Mouse (Mus musculus): ENCODE measurements around the gene Sbk2. TPM values are rescaled to one million over a fixed set of nuclear protein-coding genes. Genes with fewer than 3 reads are reported as not detected.

Sbk2 gene
- total RNA-seq, 2 experiments from 2014 or later: 10.6 TPM

Other genes with a start within 250 kb of the Sbk2 start
- gene Tmem150b, start 239.2 kb downstream of the Sbk2 start, total RNA-seq (2021): under 1 TPM in 1 of 2 experiments, not detected in 1; 0.12 TPM
- 10 to 100 TPM; 41.6 to 43.5 TPM for gene Kmt5c, start 224.3 kb downstream of the Sbk2 start, total RNA-seq (2021)
- 10 to 100 TPM; 11.7 to 16.9 TPM for gene Cox6b2, start 211.3 kb downstream of the Sbk2 start, total RNA-seq (2021)
- not detected for gene Fam71e2, start 193.1 kb downstream of the Sbk2 start, total RNA-seq (2021)
- gene Il11, start 181.5 kb downstream of the Sbk2 start, total RNA-seq (2021): under 1 TPM in 1 of 2 experiments, not detected in 1; 0.23 TPM
- gene Tmem190, start 181.5 kb downstream of the Sbk2 start, total RNA-seq (2021): not detected
- 1 to 10 TPM; 2.7 to 5.1 TPM for gene Tmem238, start 174.8 kb downstream of the Sbk2 start, total RNA-seq (2021)
- gene Rpl28, start 171.5 kb downstream of the Sbk2 start, total RNA-seq (2021): 100 to 1,000 TPM; 726 to 732 TPM
- gene Ube2s, start 151.8 kb downstream of the Sbk2 start, total RNA-seq (2021): 100 to 1,000 TPM; 281 to 285 TPM
- under 1 TPM in 1 of 2 experiments, not detected in 1; 0.20 TPM for gene Shisa7, start 119.7 kb downstream of the Sbk2 start, total RNA-seq (2021)
- 1 to 10 TPM; 1.6 to 2.3 TPM for gene Isoc2b, start 94.1 kb downstream of the Sbk2 start, total RNA-seq (2021)
- 10 to 100 TPM; 14.7 to 15.5 TPM for gene Isoc2a, start 87.3 kb downstream of the Sbk2 start, total RNA-seq (2021)
- not detected for gene Gm36210, start 57.9 kb downstream of the Sbk2 start, total RNA-seq (2021)
- 10 to 100 TPM; 14.7 to 16.7 TPM for gene Zfp628, start 49.2 kb downstream of the Sbk2 start, total RNA-seq (2021)
- gene Nat14, start 42.4 kb downstream of the Sbk2 start, total RNA-seq (2021): 1 to 10 TPM; 3.9 to 6.2 TPM
- gene Ssc5d, start 38.6 kb downstream of the Sbk2 start, total RNA-seq (2021): 10 to 100 TPM in 1 of 2 experiments, 1 to 10 TPM in 1; 8.7 to 11.1 TPM
- 10 to 100 TPM; 21.0 to 24.3 TPM for gene Sbk3, start 6.8 kb upstream of the Sbk2 start, total RNA-seq (2021)
- 10 to 100 TPM; 28.4 to 38.0 TPM for gene Zfp579, start 31.8 kb upstream of the Sbk2 start, total RNA-seq (2021)
- gene Zfp524, start 50.0 kb upstream of the Sbk2 start, total RNA-seq (2021): 1 to 10 TPM; 6.0 to 6.4 TPM
- gene Fiz1, start 50.3 kb upstream of the Sbk2 start, total RNA-seq (2021): 10 to 100 TPM; 26.4 to 26.9 TPM
- not detected for gene Gm44973, start 51.1 kb upstream of the Sbk2 start, total RNA-seq (2021)
- gene Zfp865, start 56.0 kb upstream of the Sbk2 start, total RNA-seq (2021): 10 to 100 TPM; 26.0 to 26.6 TPM
- under 1 TPM in 1 of 2 experiments, not detected in 1; 0.61 TPM for gene Ccdc106, start 56.1 kb upstream of the Sbk2 start, total RNA-seq (2021)
- under 1 TPM in 1 of 2 experiments, not detected in 1; 0.57 TPM for gene 4632433K11Rik, start 69.7 kb upstream of the Sbk2 start, total RNA-seq (2021)
- gene Zfp784, start 74.0 kb upstream of the Sbk2 start, total RNA-seq (2021): 1 to 10 TPM; 5.4 to 6.0 TPM
- 10 to 100 TPM; 12.2 to 13.2 TPM for gene Zfp580, start 87.1 kb upstream of the Sbk2 start, total RNA-seq (2021)
- 100 to 1,000 TPM; 136 to 145 TPM for gene U2af2, start 97.7 kb upstream of the Sbk2 start, total RNA-seq (2021)
- gene Epn1, start 115.8 kb upstream of the Sbk2 start, total RNA-seq (2021): 100 to 1,000 TPM; 171 to 183 TPM
- not detected for gene Rfpl4, start 152.5 kb upstream of the Sbk2 start, total RNA-seq (2021)
- gene Rasl2-9, start 161.5 kb upstream of the Sbk2 start, total RNA-seq (2021): 1 to 10 TPM; 2.6 to 4.5 TPM
- not detected for gene Vmn1r55, start 185.3 kb upstream of the Sbk2 start, total RNA-seq (2021)
- gene Vmn1r56, start 232.3 kb upstream of the Sbk2 start, total RNA-seq (2021): not detected

Data from heart, postnatal 4 days (tissue).